Mouse (Mus musculus) limb, embryonic 13.5 days (tissue): ENCODE results near the gene Phactr2. TPM values are rescaled to one million over a fixed set of nuclear protein-coding genes. Genes with fewer than 3 reads are reported as not detected.

Source experiments
- ATAC-seq: fragments of 200-750 bp; cut with Nextera tagmentation; 2 replicates; pipeline ENCODE4 v1.8.0; 2017; ENCODE audit warnings: low read depth, moderate number of reproducible peaks, moderate TSS enrichment; ENCODE audit not compliant: low FRiP score
- H3K27ac ChIP-seq: fragments of 300-500 bp; sonication (generic); 2 replicates; pipeline ENCODE4 v1.5.1; 2015; ENCODE audit warnings: inconsistent platforms, mild to moderate bottlenecking, moderate library complexity
- H3K27me3 ChIP-seq: fragments of 300-500 bp; sonication (generic); 2 replicates; pipeline ENCODE4 v1.6.1; 2015; ENCODE audit warnings: mild to moderate bottlenecking, inconsistent platforms
- H3K36me3 ChIP-seq: fragments of 300-500 bp; sonication (generic); 2 replicates; pipeline ENCODE4 v1.6.1; 2015; ENCODE audit warnings: inconsistent platforms, mild to moderate bottlenecking, moderate library complexity
- H3K4me1 ChIP-seq: fragments of 300-500 bp; sonication (generic); 2 replicates; pipeline ENCODE4 v1.6.1; 2015; ENCODE audit warnings: inconsistent platforms
- H3K4me2 ChIP-seq: fragments of 300-500 bp; sonication (generic); replicated peaks from 2 replicates; pipeline ENCODE4 v1.6.1; 2015; ENCODE audit warnings: inconsistent platforms, mild to moderate bottlenecking, moderate library complexity
- H3K4me3 ChIP-seq: fragments of 300-500 bp; sonication (generic); 2 replicates; pipeline ENCODE4 v1.5.1; 2015; ENCODE audit warnings: moderate library complexity, mild to moderate bottlenecking, inconsistent platforms
- H3K9ac ChIP-seq: fragments of 300-500 bp; sonication (generic); 2 replicates; pipeline ENCODE4 v1.6.1; 2015; ENCODE audit warnings: mild to moderate bottlenecking, inconsistent platforms
- H3K9me3 ChIP-seq: fragments of 300-500 bp; sonication (generic); 2 replicates; pipeline ENCODE4 v1.6.1; 2016; ENCODE audit warnings: inconsistent platforms
- WGBS: fragments of 180-500 bp; shearing (Covaris S2); methylation state at CpG from one replicate; pipeline ENCODE4 v1.1.7; 2015; 5-methylcytosine and 5-hydroxymethylcytosine counted together
- polyA plus RNA-seq: library from polyadenylated mRNA; unstranded; fragments of >200 nt; fragmentation: Nextera tagmentation; extraction: Ambion mirVana; gene quantifications from 2 replicates; pipeline ENCODE4 v1.2.1, GENCODE M21; 2015

The Phactr2 gene
- polyA plus RNA-seq, 1 experiment from 2014 or later, result 26.8 TPM

- peaks cover 39% of the 10 kb centered on the region for H3K36me3 ChIP-seq
- 59% methylated on average over 4 of the region's 4 CpGs for WGBS
Measured at GRCm38 (mm10) chr10:13240431-13240830, 233.8 kb downstream of the Phactr2 start.

GRCm38 (mm10) chr10:13238188-13238587 lies 236.0 kb downstream of the Phactr2 start:
- Histone ChIP-seq H3K36me3 (peaks cover 26% of the 10 kb centered on the region), H3K9ac (no peak overlapping the region), H3K4me2 (no peak overlapping the region), H3K9me3 (no peaks in the 10 kb centered on the region), H3K4me1 (0 out of 2 replicates have a peak, but pooled peaks cover 3% of the 10 kb centered on the region), H3K27ac (no peak overlapping the region), H3K4me3 (no peak overlapping the region), H3K27me3 (no peaks in the 10 kb centered on the region)
- 79% methylated on average over 4 of the region's 4 CpGs for WGBS
- ATAC-seq, result no peak

More at GRCm38 (mm10) chr10:13240431-13240830, 233.8 kb downstream of the Phactr2 start:
- H3K27ac ChIP-seq, result no peak overlapping the region
- no peaks in the 10 kb centered on the region for H3K27me3 ChIP-seq
- no peaks in the 10 kb centered on the region for H3K9me3 ChIP-seq
- H3K4me2 ChIP-seq, result no peak overlapping the region
- 0 out of 2 replicates have a peak, but pooled peaks cover 3% of the 10 kb centered on the region for H3K4me1 ChIP-seq
- no peak for ATAC-seq
- H3K4me3 ChIP-seq, result no peak overlapping the region
- H3K9ac ChIP-seq, result no peak overlapping the region

- H3K4me1 ChIP-seq, result 0 out of 2 replicates have a peak, but pooled peaks cover 3% of the 10 kb centered on the region
- no peak overlapping the region for H3K9ac ChIP-seq
- 89% methylated on average over 5 of the region's 5 CpGs for WGBS
- ATAC-seq, result no peak
- H3K4me3 ChIP-seq, result no peak overlapping the region
- H3K27ac ChIP-seq, result no peak overlapping the region
- peaks cover 30% of the 10 kb centered on the region for H3K36me3 ChIP-seq
- no peaks in the 10 kb centered on the region for H3K9me3 ChIP-seq
- H3K4me2 ChIP-seq, result no peak overlapping the region
- no peaks in the 10 kb centered on the region for H3K27me3 ChIP-seq
Measured at GRCm38 (mm10) chr10:13236866-13237265, 237.3 kb downstream of the Phactr2 start.

- Histone ChIP-seq H3K27ac (no peak overlapping the region), H3K27me3 (no peaks in the 10 kb centered on the region), H3K4me2 (no peak overlapping the region), H3K4me1 (no peaks in the 10 kb centered on the region), H3K9ac (no peak overlapping the region), H3K36me3 (peaks cover 39% of the 10 kb centered on the region), H3K9me3 (no peaks in the 10 kb centered on the region), H3K4me3 (no peak overlapping the region)
- 69% methylated on average over 3 of the region's 3 CpGs for WGBS
- ATAC-seq, result no peak
Measured at GRCm38 (mm10) chr10:13234503-13234902, 239.7 kb downstream of the Phactr2 start.

- Histone ChIP-seq H3K4me3 (no peak overlapping the region), H3K4me1 (no peaks in the 10 kb centered on the region), H3K27me3 (no peaks in the 10 kb centered on the region), H3K9ac (no peak overlapping the region), H3K27ac (no peak overlapping the region), H3K9me3 (no peaks in the 10 kb centered on the region), H3K36me3 (peaks cover 35% of the 10 kb centered on the region), H3K4me2 (no peak overlapping the region)
- 88% methylated on average over 10 of the region's 10 CpGs for WGBS
- no peak for ATAC-seq
Measured at GRCm38 (mm10) chr10:13233941-13234340, 240.3 kb downstream of the Phactr2 start.

- Histone ChIP-seq H3K27ac (no peak overlapping the region), H3K36me3 (peaks cover 35% of the 10 kb centered on the region), H3K9me3 (no peaks in the 10 kb centered on the region), H3K27me3 (no peaks in the 10 kb centered on the region), H3K9ac (no peak overlapping the region), H3K4me1 (no peaks in the 10 kb centered on the region), H3K4me3 (no peak overlapping the region), H3K4me2 (no peak overlapping the region)
- ATAC-seq, result no peak
- 82% methylated on average over 2 of the region's 2 CpGs for WGBS
Measured at GRCm38 (mm10) chr10:13233143-13233622, 241.0 kb downstream of the Phactr2 start.

GRCm38 (mm10) chr10:13232443-13233142 lies 241.6 kb downstream of the Phactr2 start:
- H3K4me2 ChIP-seq, result no peak overlapping the region
- 64% methylated on average over 9 of the region's 9 CpGs for WGBS
- H3K27me3 ChIP-seq, result no peaks in the 10 kb centered on the region
- H3K4me1 ChIP-seq, result no peaks in the 10 kb centered on the region
- H3K27ac ChIP-seq, result no peak overlapping the region
- H3K9me3 ChIP-seq, result no peaks in the 10 kb centered on the region
- no peak overlapping the region for H3K9ac ChIP-seq
- H3K36me3 ChIP-seq, result peaks cover 36% of the 10 kb centered on the region
- ATAC-seq, result no peak
- no peak overlapping the region for H3K4me3 ChIP-seq

GRCm38 (mm10) chr10:13230716-13231115 lies 243.5 kb downstream of the Phactr2 start:
- no peak overlapping the region for H3K4me3 ChIP-seq
- no peak overlapping the region for H3K9ac ChIP-seq
- H3K9me3 ChIP-seq, result no peaks in the 10 kb centered on the region
- no peak for ATAC-seq
- H3K4me1 ChIP-seq, result no peaks in the 10 kb centered on the region
- H3K27ac ChIP-seq, result no peak overlapping the region
- no peak overlapping the region for H3K4me2 ChIP-seq
- peaks cover 33% of the 10 kb centered on the region for H3K36me3 ChIP-seq
- H3K27me3 ChIP-seq, result no peaks in the 10 kb centered on the region
- 88% methylated on average over 7 of the region's 7 CpGs for WGBS

GRCm38 (mm10) chr10:13225377-13226063 lies 248.7 kb downstream of the Phactr2 start:
- no peak overlapping the region for H3K9ac ChIP-seq
- no peaks in the 10 kb centered on the region for H3K9me3 ChIP-seq
- 0 out of 2 replicates have a peak overlapping the region, but pooled peaks have one; percentile 7 for H3K27ac ChIP-seq
- H3K4me3 ChIP-seq, result no peak overlapping the region
- H3K4me2 ChIP-seq, result no peak overlapping the region
- 84% methylated on average over 7 of the region's 7 CpGs for WGBS
- no peak for ATAC-seq
- no peaks in the 10 kb centered on the region for H3K4me1 ChIP-seq
- no peaks in the 10 kb centered on the region for H3K27me3 ChIP-seq
- H3K36me3 ChIP-seq, result peaks cover 27% of the 10 kb centered on the region

- Histone ChIP-seq H3K27ac (no peak overlapping the region), H3K4me3 (no peak overlapping the region), H3K36me3 (peaks cover 19% of the 10 kb centered on the region), H3K9me3 (no peaks in the 10 kb centered on the region), H3K4me2 (no peak overlapping the region), H3K9ac (no peak overlapping the region), H3K27me3 (no peaks in the 10 kb centered on the region), H3K4me1 (no peaks in the 10 kb centered on the region)
- 83% methylated on average over 3 of the region's 3 CpGs for WGBS
- no peak for ATAC-seq
Measured at GRCm38 (mm10) chr10:13222135-13222534, 252.1 kb downstream of the Phactr2 start.

GRCm38 (mm10) chr10:13220061-13220460 lies 254.2 kb downstream of the Phactr2 start:
- Histone ChIP-seq H3K36me3 (peaks cover 19% of the 10 kb centered on the region), H3K9ac (no peak overlapping the region), H3K9me3 (no peaks in the 10 kb centered on the region), H3K4me2 (no peak overlapping the region), H3K27me3 (no peaks in the 10 kb centered on the region), H3K4me3 (no peak overlapping the region), H3K27ac (no peak overlapping the region), H3K4me1 (no peaks in the 10 kb centered on the region)
- no peak for ATAC-seq
- WGBS, result 68% methylated on average over 1 of the region's 1 CpGs

GRCm38 (mm10) chr10:13213956-13214355 lies 260.3 kb downstream of the Phactr2 start:
- Histone ChIP-seq H3K4me3 (no peak overlapping the region), H3K36me3 (peaks cover 4% of the 10 kb centered on the region; the same call in 1 of the 2 replicates), H3K4me1 (peaks cover 10% of the 10 kb centered on the region; the same call in 1 of the 2 replicates), H3K9ac (no peak overlapping the region), H3K27me3 (no peaks in the 10 kb centered on the region), H3K9me3 (no peaks in the 10 kb centered on the region), H3K4me2 (no peak overlapping the region), H3K27ac (no peak overlapping the region)
- 81% methylated on average over 12 of the region's 12 CpGs for WGBS
- no peak for ATAC-seq
